Mouse (Mus musculus) cerebellum, adult 9-10 months (tissue): ENCODE results near the gene Adipoq.
"Not testable (repeated sequence)": the region's sequence is repeated elsewhere in the genome, so short reads cannot be mapped to it uniquely, and the experiment has no call there.

ENCODE experiments used
- DNase-seq: peaks from one replicate; pipeline ENCODE4 v3.0.0; 2022

The Adipoq gene

GRCm38 (mm10) chr16:23146280-23146679 is at the start of gene Adipoq:
Adipoq (plus strand) TSS chr16:23146536.
- no peak for DNase-seq

GRCm38 (mm10) chr16:23096886-23097285 is 49.5 kb upstream of the Adipoq start:
- not testable (repeated sequence) for DNase-seq

- DNase-seq, result not testable (repeated sequence)
Observed at GRCm38 (mm10) chr16:23097290-23098104, 48.8 kb upstream of the Adipoq start.

- not testable (repeated sequence) for DNase-seq
Observed at GRCm38 (mm10) chr16:23098105-23098452, 48.3 kb upstream of the Adipoq start.

- no peak for DNase-seq
Observed at GRCm38 (mm10) chr16:23099632-23100031, 46.7 kb upstream of the Adipoq start.

GRCm38 (mm10) chr16:23100099-23100575 is 46.2 kb upstream of the Adipoq start:
- DNase-seq, result no peak

GRCm38 (mm10) chr16:23100613-23101012 is 45.7 kb upstream of the Adipoq start:
- no peak for DNase-seq

- no peak for DNase-seq
Observed at GRCm38 (mm10) chr16:23102340-23103037, 43.8 kb upstream of the Adipoq start.

- DNase-seq, result no peak
Observed at GRCm38 (mm10) chr16:23103038-23103745, 43.1 kb upstream of the Adipoq start.

- no peak for DNase-seq
Observed at GRCm38 (mm10) chr16:23103841-23104240, 42.5 kb upstream of the Adipoq start.

GRCm38 (mm10) chr16:23106121-23106520 is 40.2 kb upstream of the Adipoq start:
- peak; percentile 48 for DNase-seq

- peak; percentile 95 for DNase-seq
Observed at GRCm38 (mm10) chr16:23107231-23107942, 38.9 kb upstream of the Adipoq start, which contains the start of gene Eif4a2. Eif4a2 (plus strand) TSS chr16:23107444.

- DNase-seq, result peak; percentile 85
Observed at GRCm38 (mm10) chr16:23107946-23108759, 38.2 kb upstream of the Adipoq start.

GRCm38 (mm10) chr16:23108943-23109342 is 37.4 kb upstream of the Adipoq start:
- DNase-seq, result no peak

- DNase-seq, result no peak
Observed at GRCm38 (mm10) chr16:23109350-23110280, 36.7 kb upstream of the Adipoq start.

- no peak for DNase-seq
Observed at GRCm38 (mm10) chr16:23112348-23112747, 34.0 kb upstream of the Adipoq start.

- no peak for DNase-seq
Observed at GRCm38 (mm10) chr16:23112861-23113435, 33.4 kb upstream of the Adipoq start.

GRCm38 (mm10) chr16:23113903-23114302 is 32.4 kb upstream of the Adipoq start:
- DNase-seq, result no peak

- no peak for DNase-seq
Observed at GRCm38 (mm10) chr16:23114339-23115171, 31.8 kb upstream of the Adipoq start.
